Mouse (Mus musculus) liver, embryonic 14.5 days (tissue): ENCODE results near the gene Hebp1. TPM values are rescaled to one million over a fixed set of nuclear protein-coding genes. Genes with fewer than 3 reads are reported as not detected.

Experiments
- ATAC-seq: fragments of 200-750 bp; cut with Nextera tagmentation; 2 replicates; pipeline ENCODE4 v1.8.0; 2017; ENCODE audit warnings: moderate number of reproducible peaks, mild to moderate bottlenecking, moderate library complexity; ENCODE audit not compliant: insufficient read depth
- DNase-seq, 3 experiments: peaks; one replicate each; pipeline ENCODE4 v3.0.0-alpha.2; 2012 to 2013; ENCODE audit warnings: low read depth in 3 of 3, low spot score in 3 of 3
- H3K27ac ChIP-seq: fragments of 300-500 bp; sonication (generic); 2 replicates; pipeline ENCODE4 v1.5.1; 2014; ENCODE audit warnings: moderate library complexity, mild to moderate bottlenecking, control low read depth, inconsistent platforms
- H3K27me3 ChIP-seq: fragments of 300-500 bp; sonication (generic); 2 replicates; pipeline ENCODE4 v1.6.1; 2014; ENCODE audit warnings: mild to moderate bottlenecking, low read length, moderate library complexity; ENCODE audit not compliant: control insufficient read depth, insufficient read depth
- H3K36me3 ChIP-seq: fragments of 300-500 bp; sonication (generic); replicated peaks from 2 replicates; pipeline ENCODE4 v1.6.1; 2014; ENCODE audit warnings: low read depth; ENCODE audit not compliant: control insufficient read depth, insufficient read depth
- H3K4me1 ChIP-seq, 2 experiments: fragments of 200-500 bp in 1 of 2; fragments of 300-500 bp in 1 of 2; sonication (generic) in 1 of 2; replicated peaks; 2 replicates each; pipeline ENCODE4 v1.6.1; 2012 to 2014; ENCODE audit warnings: antibody characterized with exemption in 1 of 2, inconsistent platforms in 1 of 2, low read length in 1 of 2; ENCODE audit not compliant: control insufficient read depth in 2 of 2, insufficient read depth in 2 of 2
- H3K4me2 ChIP-seq: fragments of 300-500 bp; sonication (generic); 2 replicates; pipeline ENCODE4 v1.6.1; 2014; ENCODE audit warnings: low read depth, mild to moderate bottlenecking, control low read depth, moderate library complexity
- H3K4me3 ChIP-seq, 2 experiments: fragments of 200-500 bp in 1 of 2; fragments of 300-500 bp in 1 of 2; sonication (generic) in 1 of 2; 2 replicates each; pipeline ENCODE4 v1.5.1; 2012 to 2014; ENCODE audit warnings: low read depth in 2 of 2, low read length in 2 of 2, mild to moderate bottlenecking in 2 of 2, control low read depth in 1 of 2, inconsistent platforms in 1 of 2, moderate library complexity in 1 of 2; ENCODE audit not compliant: insufficient read depth in 1 of 2
- H3K9ac ChIP-seq: fragments of 300-500 bp; sonication (generic); replicated peaks from 2 replicates; pipeline ENCODE4 v1.6.1; 2014; ENCODE audit warnings: mild to moderate bottlenecking, control low read depth, moderate library complexity
- H3K9me3 ChIP-seq: fragments of 300-500 bp; sonication (generic); 2 replicates; pipeline ENCODE4 v1.6.1; 2016; ENCODE audit warnings: low read length, mixed read lengths; ENCODE audit not compliant: control insufficient read depth
- CTCF ChIP-seq: IDR thresholded peaks from 2 replicates; pipeline ENCODE4 v1.5.1; 2016; ENCODE audit warnings: antibody characterized with exemption, low read depth, control low read depth
- EP300 ChIP-seq: IDR thresholded peaks from 2 replicates; pipeline ENCODE4 v1.6.1; 2016; ENCODE audit warnings: antibody characterized with exemption, low read depth
- WGBS: fragments of 180-500 bp; shearing (Covaris S2); extraction: QIAGEN DNeasy Blood & Tissue Kit; methylation state at CpG from one replicate; pipeline ENCODE4 v1.1.7; 2014; ENCODE audit not compliant: insufficient replicate concordance; 5-methylcytosine and 5-hydroxymethylcytosine counted together
- polyA plus RNA-seq, 2 experiments: library from polyadenylated mRNA; depleted of rRNA in 1 of 2; stranded (reverse) in 1 of 2; unstranded in 1 of 2; fragments of >200 nt; fragmentation: Nextera tagmentation in 1 of 2; extraction: Ambion mirVana in 1 of 2; gene quantifications; 2 replicates each; pipeline versions ENCODE4 v1.2.1 to v1.2.3; 2012 to 2014

The Hebp1 gene
- polyA plus RNA-seq, 2 experiments = 70.2 to 198 TPM

DNA sequence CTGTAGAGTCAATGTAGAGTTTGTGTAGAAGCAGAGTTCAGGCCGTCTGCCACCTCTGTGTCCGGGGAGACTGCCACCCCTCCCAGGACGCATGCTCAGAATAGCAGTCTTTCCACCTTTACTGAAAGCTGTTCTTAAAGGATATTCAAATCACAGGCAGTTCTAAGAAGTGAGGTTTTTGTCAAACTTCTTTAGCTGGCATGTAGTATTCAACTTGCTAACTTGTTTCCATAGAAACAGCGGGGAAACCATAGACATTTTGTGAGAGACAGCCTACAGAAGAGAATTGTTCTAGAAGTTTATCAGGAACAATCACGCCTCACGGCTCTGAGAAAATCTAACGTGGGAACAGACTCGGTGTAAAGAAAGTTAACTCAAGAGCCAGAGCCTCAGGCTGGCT, 9.1 kb upstream of the Hebp1 start:
- Histone ChIP-seq H3K36me3 (peaks cover 21% of the 10 kb centered on the region), H3K27ac (no peak overlapping the region), H3K27me3 (no peaks in the 10 kb centered on the region), H3K9me3 (no peaks in the 10 kb centered on the region), H3K4me2 (no peak overlapping the region), H3K4me3 (no peak overlapping the region), H3K4me1 (peaks cover 37 to 39% of the 10 kb centered on the region in 2 experiments), H3K9ac (no peak overlapping the region)
- TF ChIP-seq CTCF (no peak), EP300 (no peak)
- no peak for ATAC-seq
- WGBS = 80% methylated on average over 8 of the region's 8 CpGs
- DNase-seq = no peak

GRCm38 (mm10) chr6:135205802-135206201, 8.0 kb upstream of the Hebp1 start:
- Histone ChIP-seq H3K9me3 (no peaks in the 10 kb centered on the region), H3K9ac (peak overlapping the region; percentile 44), H3K27ac (peak overlapping the region; percentile 64), H3K36me3 (peaks cover 16% of the 10 kb centered on the region), H3K4me2 (peak overlapping the region; percentile 64), H3K27me3 (no peaks in the 10 kb centered on the region), H3K4me3 (peak overlapping the region in 1 of 2 experiments; percentile 18; a peak in 1 of 4 replicates), H3K4me1 (peaks cover 27 to 34% of the 10 kb centered on the region in 2 experiments)
- peak; percentile 44 for ATAC-seq
- DNase-seq = no peak
- TF ChIP-seq CTCF = no peak
- no peak for TF ChIP-seq EP300
- 44% methylated on average over 4 of the region's 4 CpGs for WGBS

- ATAC-seq (peak; percentile 79), DNase-seq (peak in 1 of 3 experiments; percentile 47)
- Histone ChIP-seq H3K4me2 (peak overlapping the region; percentile 64), H3K27me3 (no peaks in the 10 kb centered on the region), H3K36me3 (peaks cover 10% of the 10 kb centered on the region), H3K4me3 (peak overlapping the region; percentile 8 to 18; a peak in 2 of 4 replicates), H3K27ac (peak overlapping the region; percentile 64), H3K9ac (peak overlapping the region; percentile 44), H3K4me1 (peaks cover 31 to 39% of the 10 kb centered on the region in 2 experiments), H3K9me3 (no peaks in the 10 kb centered on the region)
- 18% methylated on average over 4 of the region's 4 CpGs for WGBS
- TF ChIP-seq CTCF (no peak), EP300 (peak; percentile 14; the same call in 1 of the 2 replicates)
Measured at GRCm38 (mm10) chr6:135204869-135205268, 7.0 kb upstream of the Hebp1 start.

- Histone ChIP-seq H3K36me3 (peaks cover 2% of the 10 kb centered on the region; the same call in 1 of the 2 replicates), H3K4me3 (no peak overlapping the region), H3K27me3 (no peaks in the 10 kb centered on the region), H3K4me1 (peaks cover 37 to 43% of the 10 kb centered on the region in 2 experiments), H3K9ac (peak overlapping the region; percentile 44; the same call in 1 of the 2 replicates), H3K4me2 (peak overlapping the region; percentile 64), H3K9me3 (no peaks in the 10 kb centered on the region), H3K27ac (peak overlapping the region; percentile 64)
- ATAC-seq (no peak), DNase-seq (no peak)
- WGBS = 75% methylated on average over 6 of the region's 6 CpGs
- no peak for TF ChIP-seq EP300
- TF ChIP-seq CTCF = no peak
Measured at GRCm38 (mm10) chr6:135203737-135204136, 5.9 kb upstream of the Hebp1 start.

- no peak overlapping the region for H3K27ac ChIP-seq
- H3K4me1 ChIP-seq = peaks cover 37 to 43% of the 10 kb centered on the region in 2 experiments
- DNase-seq (no peak), ATAC-seq (no peak)
- no peaks in the 10 kb centered on the region for H3K27me3 ChIP-seq
- TF ChIP-seq EP300 (no peak), CTCF (peak; percentile 59)
- 86% methylated on average over 6 of the region's 6 CpGs for WGBS
- H3K36me3 ChIP-seq = 0 out of 2 replicates have a peak, but pooled peaks cover 1% of the 10 kb centered on the region
- no peaks in the 10 kb centered on the region for H3K9me3 ChIP-seq
- no peak overlapping the region for H3K4me2 ChIP-seq
- no peak overlapping the region for H3K4me3 ChIP-seq
- no peak overlapping the region for H3K9ac ChIP-seq
Measured at GRCm38 (mm10) chr6:135202668-135203067, 4.8 kb upstream of the Hebp1 start.
